Mouse (Mus musculus) bone marrow macrophage, adult 2 months (primary cell): ENCODE measurements around the gene Trim72. TPM values are rescaled to one million over a fixed set of nuclear protein-coding genes. Genes with fewer than 3 reads are reported as not detected.

Experiments
- H3K27ac ChIP-seq: 2 replicates; pipeline ENCODE4 v1.5.1; 2012; ENCODE audit warnings: low read depth, low read length; ENCODE audit not compliant: insufficient read depth
- H3K4me1 ChIP-seq: 2 replicates; pipeline ENCODE4 v1.6.1; 2012; ENCODE audit warnings: low read length; ENCODE audit not compliant: control insufficient read depth, insufficient read depth
- H3K4me3 ChIP-seq: 2 replicates; pipeline ENCODE4 v1.5.1; 2012; ENCODE audit warnings: mild to moderate bottlenecking, low read length, moderate library complexity; ENCODE audit not compliant: insufficient read depth
- CTCF ChIP-seq: IDR thresholded peaks from 2 replicates; pipeline ENCODE4 v1.5.1; 2012; ENCODE audit warnings: low read depth, mild to moderate bottlenecking, low read length, moderate library complexity
- POLR2A ChIP-seq: IDR thresholded peaks from 2 replicates; pipeline ENCODE4 v1.6.1; 2012; ENCODE audit warnings: mild to moderate bottlenecking, low read depth, low read length, borderline replicate concordance
- polyA plus RNA-seq: library from polyadenylated mRNA; stranded (reverse); fragments of >200 nt; gene quantifications from 2 replicates; pipeline ENCODE4 v1.2.4, GENCODE M21; 2012; ENCODE audit not compliant: missing spikeins, insufficient read depth, insufficient read length

Gene Trim72
- polyA plus RNA-seq: not detected in 2 replicates

DNA sequence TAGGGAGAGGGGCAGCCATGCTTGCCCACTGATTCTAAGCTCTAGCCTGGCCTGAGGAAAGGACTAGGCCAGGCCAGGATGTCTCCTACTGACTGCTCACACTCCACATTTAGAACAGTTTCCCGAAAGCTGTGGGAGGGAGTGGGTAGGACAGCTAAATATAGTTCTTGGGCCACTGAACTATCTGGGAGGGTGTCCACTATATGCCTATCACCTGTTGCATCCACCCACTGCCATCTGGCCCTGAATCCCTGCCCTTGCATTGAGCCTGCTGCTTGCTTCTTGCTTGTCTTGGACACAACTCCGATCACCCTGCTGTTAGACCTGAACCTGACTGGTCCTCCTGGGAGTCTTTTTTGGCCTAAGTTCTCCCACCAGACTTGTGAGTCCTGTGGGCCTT, at the start of gene Trim72:
Gene Trim72, plus strand, starts transcription at position 262 of the 400 bp plus-strand sequence.
- H3K27ac ChIP-seq: no peak within 1 kb of the TSS
- H3K4me3 ChIP-seq: no peak within 1 kb of the TSS
- no peak for TF ChIP-seq POLR2A
- TF ChIP-seq CTCF: no peak
- H3K4me1 ChIP-seq: peaks cover 25% of the 10 kb centered on the region

DNA sequence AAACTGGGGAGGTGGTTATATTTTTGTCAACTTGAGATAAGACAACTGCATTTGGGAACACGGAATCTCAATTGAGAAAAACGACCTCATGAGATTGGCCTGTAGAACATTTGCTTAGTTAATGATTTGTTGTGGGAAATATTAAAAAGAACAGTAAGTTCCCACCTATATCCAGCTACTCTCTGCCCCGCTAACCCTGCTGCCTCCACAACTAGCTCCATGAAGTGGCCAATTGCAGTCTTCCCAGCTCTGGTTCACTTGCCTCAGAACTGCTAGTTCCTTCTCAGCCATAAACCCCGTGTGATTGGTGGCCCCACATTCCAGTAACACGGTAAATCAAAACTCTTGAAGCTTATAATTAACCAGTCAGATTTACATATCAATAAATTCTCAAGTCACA, 44.4 kb upstream of the Trim72 start:
- Histone ChIP-seq H3K4me3 (no peak overlapping the region), H3K27ac (no peak overlapping the region), H3K4me1 (no peaks in the 10 kb centered on the region)
- TF ChIP-seq POLR2A: no peak
- TF ChIP-seq CTCF: no peak

DNA sequence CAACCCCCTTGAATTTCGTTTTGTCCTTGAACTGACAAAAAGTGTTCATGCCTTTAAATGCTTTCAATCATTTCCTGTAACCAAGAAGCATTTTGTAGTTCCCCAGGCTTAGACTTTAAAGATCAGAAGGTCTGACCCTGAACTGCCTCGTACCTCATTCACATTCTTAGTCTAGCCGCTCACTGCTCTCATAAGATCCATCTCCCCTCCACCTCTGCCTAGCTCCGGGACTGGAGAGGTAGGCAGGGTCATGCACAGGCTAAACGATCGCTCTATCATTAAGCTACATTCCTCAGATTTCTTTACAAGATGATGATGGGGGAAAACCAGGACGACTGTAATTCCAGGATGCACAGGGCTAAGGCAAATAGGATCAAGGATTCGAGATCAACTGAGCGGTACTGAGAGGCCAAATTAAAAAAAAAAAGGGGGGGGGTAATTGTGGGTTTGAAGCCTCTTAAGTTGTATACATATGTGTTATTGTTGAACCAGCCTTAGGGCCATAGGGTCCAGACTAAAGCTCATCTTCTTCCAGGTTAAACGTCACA, 37.3 kb upstream of the Trim72 start:
- Histone ChIP-seq H3K4me3 (peak overlapping the region; percentile 95), H3K4me1 (peaks cover 14% of the 10 kb centered on the region), H3K27ac (peak overlapping the region; percentile 73)
- TF ChIP-seq CTCF (no peak), POLR2A (no peak)

DNA sequence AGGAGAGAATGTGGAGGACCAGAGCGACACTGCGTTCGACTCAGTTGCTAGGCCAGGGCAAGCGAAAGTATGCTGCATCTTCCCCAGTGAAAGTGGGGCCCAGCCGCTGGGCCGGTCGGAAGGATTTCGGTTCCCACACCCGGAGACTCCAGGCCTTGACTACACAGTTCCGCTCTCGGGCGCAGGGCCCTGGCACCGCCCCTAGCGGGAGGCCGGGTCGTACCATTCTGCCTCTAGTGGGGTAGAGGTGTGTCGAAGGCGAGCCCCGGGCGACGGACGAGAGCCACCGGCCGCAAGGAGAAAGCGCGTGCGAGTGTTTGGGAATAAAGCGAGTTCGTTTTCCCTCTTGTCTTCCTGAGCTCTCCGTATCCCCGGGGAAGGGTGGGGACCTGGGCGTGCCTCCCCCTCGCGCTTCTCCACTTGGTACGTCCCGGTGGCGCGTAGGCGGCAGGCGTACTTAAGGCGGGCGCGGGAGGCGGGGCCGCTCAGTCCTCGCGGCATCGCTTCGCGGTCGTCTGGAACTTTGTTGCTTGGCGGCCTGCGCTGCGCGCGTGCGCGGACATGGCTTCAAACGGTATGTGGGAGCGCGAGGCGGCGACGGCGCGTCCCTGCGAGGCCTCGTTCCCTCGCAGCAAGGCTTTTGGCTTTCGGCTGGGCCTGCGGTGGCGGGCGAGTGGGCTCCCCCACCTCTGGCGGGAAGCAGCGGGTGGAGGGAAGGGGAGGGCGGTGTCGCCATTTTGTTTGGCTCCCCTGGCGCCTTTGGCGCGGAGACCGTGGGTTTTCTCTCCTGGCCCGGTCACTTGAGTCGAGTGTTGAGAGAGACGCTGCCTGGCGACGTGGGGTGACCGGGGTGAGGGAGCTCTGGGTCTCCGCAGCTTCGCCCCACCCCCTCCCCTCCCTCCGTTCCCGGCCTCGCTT, 36.5 kb upstream of the Trim72 start, which contains the start of gene Fus:
Gene Fus, plus strand, starts transcription at position 454 of the 918 bp plus-strand sequence.
- peak; percentile 92; the same call in 1 of the 2 replicates for TF ChIP-seq POLR2A
- no peak for TF ChIP-seq CTCF
- H3K4me1 ChIP-seq: peaks cover 14% of the 10 kb centered on the region
- H3K4me3 ChIP-seq: peak within 1 kb of the TSS; percentile 95
- H3K27ac ChIP-seq: peak within 1 kb of the TSS; percentile 89

DNA sequence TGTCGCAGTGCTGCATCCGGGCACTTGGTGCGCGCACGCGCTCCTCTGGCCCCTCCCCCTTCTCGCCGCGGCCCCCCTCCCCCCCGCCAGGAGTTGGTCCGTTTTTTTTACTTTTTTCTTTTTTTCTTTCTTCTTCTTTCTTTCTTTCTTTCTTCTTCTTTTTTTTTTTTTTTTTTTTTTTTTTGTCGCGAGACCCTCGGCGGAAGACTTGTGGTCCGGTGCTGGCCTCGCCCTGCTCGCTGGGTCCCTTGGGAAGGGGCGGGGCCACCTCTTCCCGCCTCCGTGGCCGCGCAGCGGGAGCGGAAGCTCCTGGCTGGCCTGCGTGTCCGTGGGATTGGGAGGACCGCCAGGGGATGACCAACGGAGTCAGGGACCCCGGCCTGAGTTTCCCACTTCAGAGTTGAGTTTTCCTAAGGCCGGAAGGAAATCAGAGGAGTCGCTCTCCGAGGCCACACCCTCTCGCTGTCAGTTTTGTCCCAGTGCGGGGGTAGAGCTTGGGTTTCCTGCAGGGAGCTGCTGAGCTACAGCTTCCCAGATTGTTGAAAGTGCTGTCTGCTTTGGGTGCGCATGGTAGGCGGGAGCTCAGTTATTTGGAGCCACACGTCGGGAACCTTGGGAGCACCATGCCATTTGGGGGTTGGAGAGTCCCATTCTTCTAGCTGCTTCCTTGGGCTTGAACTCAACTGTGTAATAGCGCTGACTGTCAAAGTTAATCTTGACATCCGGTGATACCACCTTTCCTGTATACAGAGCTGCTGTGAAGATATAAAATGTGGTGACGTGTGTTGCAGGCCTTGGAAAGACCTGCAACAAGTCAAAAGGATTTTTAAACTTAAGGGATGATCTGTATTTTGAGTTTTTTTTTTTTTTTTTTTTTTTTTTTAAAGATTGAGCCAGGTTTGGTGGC, 35.6 kb upstream of the Trim72 start:
- H3K27ac ChIP-seq: peak overlapping the region; percentile 89
- H3K4me3 ChIP-seq: peak overlapping the region; percentile 95
- no peak for TF ChIP-seq POLR2A
- TF ChIP-seq CTCF: no peak
- H3K4me1 ChIP-seq: peaks cover 14% of the 10 kb centered on the region

DNA sequence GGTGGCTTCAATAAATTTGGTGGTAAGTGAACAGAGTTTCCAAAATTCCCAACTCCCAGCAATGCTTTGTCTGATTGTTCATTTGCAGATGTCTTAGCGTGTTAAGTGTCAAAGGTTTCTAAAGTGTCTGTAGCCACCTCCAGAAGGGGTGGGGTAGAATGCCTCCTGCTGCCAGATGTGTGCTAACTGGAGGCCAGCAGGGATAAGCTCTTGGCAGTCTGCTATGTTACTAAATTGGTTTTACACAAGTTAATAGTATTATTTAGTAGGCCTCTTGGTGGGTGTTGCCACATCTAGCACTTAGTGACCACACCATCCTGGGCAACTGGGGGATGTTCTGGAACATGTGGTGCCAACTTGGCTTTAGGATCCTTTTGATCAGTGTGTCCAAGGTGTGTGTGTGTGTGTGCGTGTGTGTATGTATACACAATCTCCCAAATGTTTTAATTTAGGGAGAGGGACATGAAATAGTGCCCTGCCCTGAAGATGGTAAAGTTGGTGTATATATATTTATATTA, 29.3 kb upstream of the Trim72 start:
- Histone ChIP-seq H3K27ac (no peak overlapping the region), H3K4me1 (peaks cover 12% of the 10 kb centered on the region), H3K4me3 (no peak overlapping the region)
- TF ChIP-seq CTCF: no peak
- no peak for TF ChIP-seq POLR2A

DNA sequence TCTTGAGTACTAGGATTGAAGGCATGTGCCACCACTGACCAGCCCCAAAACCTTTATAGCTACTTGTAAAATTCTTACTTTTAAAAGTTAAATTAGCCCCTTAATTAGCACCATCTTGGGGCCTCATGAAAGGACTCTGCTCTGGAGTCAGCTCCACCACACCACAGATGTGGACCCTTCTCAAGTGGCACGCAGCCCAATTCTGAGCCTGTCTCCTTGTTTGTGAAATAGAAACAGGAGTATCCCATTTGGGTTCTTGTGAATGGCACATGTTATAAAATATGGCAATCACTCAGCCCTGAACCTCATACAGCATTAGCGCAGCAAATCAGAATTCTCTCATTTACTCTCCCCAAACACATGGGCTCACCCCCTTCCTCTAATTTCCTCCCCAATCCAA, 24.9 kb upstream of the Trim72 start:
- no peak for TF ChIP-seq CTCF
- no peak for TF ChIP-seq POLR2A
- H3K4me1 ChIP-seq: no peaks in the 10 kb centered on the region; the same call in 1 of the 2 replicates
- no peak overlapping the region for H3K27ac ChIP-seq
- H3K4me3 ChIP-seq: no peak overlapping the region

DNA sequence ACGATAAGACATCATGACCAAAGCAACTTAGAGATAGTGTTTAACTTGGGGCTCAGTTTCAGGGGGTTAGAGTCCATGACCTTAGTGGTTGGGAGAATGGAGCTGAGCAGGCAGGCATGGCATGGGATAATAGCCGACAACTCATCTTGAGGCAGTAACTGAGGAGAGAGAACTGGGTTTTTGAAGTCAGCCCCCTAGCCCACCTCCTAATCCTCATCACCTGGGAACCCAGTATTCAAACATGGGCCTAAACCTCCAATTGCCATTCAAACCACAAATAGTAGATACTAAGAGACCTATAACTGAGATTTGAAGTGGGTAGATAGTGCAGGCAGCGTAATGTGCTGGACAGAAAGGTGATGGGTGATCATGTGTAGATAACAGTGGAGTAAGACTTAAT, 23.1 kb upstream of the Trim72 start:
- TF ChIP-seq POLR2A (no peak), CTCF (no peak)
- no peak overlapping the region for H3K4me3 ChIP-seq
- no peaks in the 10 kb centered on the region for H3K4me1 ChIP-seq
- no peak overlapping the region for H3K27ac ChIP-seq

DNA sequence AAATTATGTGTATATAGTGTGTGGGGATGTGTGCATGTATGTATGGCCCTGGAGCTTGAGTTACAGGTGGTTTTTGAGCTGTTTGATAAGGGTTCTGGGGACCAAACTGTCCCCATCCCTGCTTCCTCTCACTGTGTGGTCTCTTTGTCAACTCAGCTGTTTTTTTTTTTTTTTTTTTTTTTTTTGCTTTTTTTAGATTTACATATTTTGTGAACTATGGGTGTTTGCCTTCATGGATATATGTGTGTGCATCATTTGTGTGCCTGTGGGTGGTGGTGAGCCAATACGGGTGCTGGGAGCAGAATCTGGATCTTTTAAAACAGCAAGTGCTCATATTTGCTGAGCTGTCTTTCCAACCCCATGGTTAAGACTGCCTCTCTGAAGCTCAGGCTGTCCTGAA, 14.8 kb upstream of the Trim72 start:
- Histone ChIP-seq H3K4me3 (no peak overlapping the region), H3K27ac (no peak overlapping the region), H3K4me1 (peaks cover 6% of the 10 kb centered on the region)
- no peak for TF ChIP-seq POLR2A
- no peak for TF ChIP-seq CTCF
